Mouse (Mus musculus) heart, adult 2 months (tissue): Measurements from ENCODE around the gene Glyctk. TPM values are rescaled to one million over a fixed set of nuclear protein-coding genes. Genes with fewer than 3 reads are reported as not detected.

Source experiments
- DNase-seq, 2 experiments: peaks; one replicate each; pipeline ENCODE4 v3.0.0; 2021
- H3K27ac ChIP-seq: fragments of 200-600 bp; 2 replicates; pipeline ENCODE4 v1.8.1; 2022
- H3K27me3 ChIP-seq: fragments of 200-500 bp; 2 replicates; pipeline ENCODE4 v1.6.1; 2012; ENCODE audit warnings: mild to moderate bottlenecking, low read length, inconsistent platforms, mixed read lengths; ENCODE audit not compliant: control insufficient read depth, insufficient read depth
- H3K36me3 ChIP-seq: fragments of 200-500 bp; 2 replicates; pipeline ENCODE4 v1.6.1; 2012; ENCODE audit warnings: low read length, inconsistent platforms; ENCODE audit not compliant: control insufficient read depth, insufficient read depth
- H3K4me1 ChIP-seq: fragments of 200-500 bp; 2 replicates; pipeline ENCODE4 v1.6.1; 2011; ENCODE audit warnings: low read length; ENCODE audit not compliant: control insufficient read depth, insufficient read depth
- H3K4me3 ChIP-seq: fragments of 200-600 bp; 2 replicates; pipeline ENCODE4 v1.8.1; 2022
- H3K79me2 ChIP-seq: fragments of 200-500 bp; replicated peaks from 2 replicates; pipeline ENCODE4 v1.6.1; 2012; ENCODE audit warnings: mild to moderate bottlenecking, inconsistent platforms, low read length, moderate library complexity, mixed read lengths; ENCODE audit not compliant: control insufficient read depth, insufficient read depth
- H3K9ac ChIP-seq: fragments of 200-500 bp; 2 replicates; pipeline ENCODE4 v1.6.1; 2012; ENCODE audit warnings: low read depth, mild to moderate bottlenecking, control low read depth, inconsistent platforms, low read length, mixed read lengths
- CTCF ChIP-seq: fragments of 200-600 bp; IDR thresholded peaks from 2 replicates; pipeline ENCODE4 v1.8.1; 2022; ENCODE audit warnings: antibody characterized with exemption, mild to moderate bottlenecking, moderate library complexity
- EP300 ChIP-seq: fragments of 200-500 bp; IDR thresholded peaks from 2 replicates; pipeline ENCODE4 v1.6.1; 2011; ENCODE audit warnings: low read depth, low read length, control low read depth; ENCODE audit not compliant: insufficient read depth
- POLR2A ChIP-seq: fragments of 200-500 bp; IDR thresholded peaks from 2 replicates; pipeline ENCODE4 v1.6.1; 2011; ENCODE audit warnings: mild to moderate bottlenecking, low read depth, low read length, control low read depth; ENCODE audit not compliant: insufficient read depth
- WGBS: fragments of 180-500 bp; shearing (Covaris S2); methylation state at CpG from one replicate; pipeline ENCODE4 v1.1.7; 2018; 5-methylcytosine and 5-hydroxymethylcytosine counted together
- intact Hi-C: fragments of 180-260 bp; cut with DNase I; formaldehyde crosslinking; loops from one replicate; pipeline ENCODE4 v1.15.1; 2025
- polyA plus RNA-seq: library from polyadenylated mRNA; depleted of rRNA; stranded (reverse); fragments of >200 nt; gene quantifications from 2 replicates; pipeline ENCODE4 v1.2.3, GENCODE M21; 2012
- total RNA-seq, 2 experiments: library from RNA; stranded (reverse); gene quantifications; 2 replicates each; pipeline ENCODE4 v1.2.3; 2021

The Glyctk gene
- total and polyA plus RNA-seq, 3 experiments: 1.6 to 3.4 (median 2.3) TPM

DNA sequence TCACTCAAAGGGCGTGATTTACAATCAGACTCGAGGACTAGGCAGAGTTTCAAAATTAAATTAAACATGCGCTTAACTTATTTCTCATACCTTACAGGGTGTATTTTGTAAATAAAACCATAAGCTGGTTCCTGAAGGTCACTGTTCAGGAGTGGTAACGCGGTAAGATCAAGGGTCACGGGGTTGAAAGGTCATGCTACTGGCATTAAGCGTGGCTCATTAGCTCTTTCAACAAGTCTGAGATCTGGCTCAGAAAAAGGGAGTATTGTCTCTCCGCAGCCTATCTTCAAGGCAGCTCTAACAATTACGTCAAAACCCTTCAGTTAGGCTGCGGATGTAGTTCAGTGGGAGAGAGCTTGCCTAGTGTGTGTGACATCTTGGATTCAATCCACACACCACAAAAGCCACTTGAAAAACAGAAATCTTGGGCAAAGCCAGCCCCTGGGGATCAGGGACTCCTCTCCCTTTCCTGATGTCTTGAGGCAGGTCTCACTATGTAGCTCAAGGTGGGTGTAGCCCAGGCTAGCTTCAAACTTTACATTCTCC lies 20.2 kb downstream of the Glyctk start:
- no peak overlapping the region for H3K9ac ChIP-seq
- TF ChIP-seq CTCF (no peak), POLR2A (no peak), EP300 (no peak)
- H3K4me1 ChIP-seq: no peaks in the 10 kb centered on the region
- H3K79me2 ChIP-seq: no peaks in the 10 kb centered on the region
- DNase-seq: no peak
- no peak overlapping the region for H3K4me3 ChIP-seq
- H3K27me3 ChIP-seq: no peaks in the 10 kb centered on the region
- intact Hi-C loops: no loop called here
- 72% methylated on average over 10 of the region's 10 CpGs for WGBS
- no peaks in the 10 kb centered on the region for H3K36me3 ChIP-seq
- H3K27ac ChIP-seq: no peak overlapping the region

DNA sequence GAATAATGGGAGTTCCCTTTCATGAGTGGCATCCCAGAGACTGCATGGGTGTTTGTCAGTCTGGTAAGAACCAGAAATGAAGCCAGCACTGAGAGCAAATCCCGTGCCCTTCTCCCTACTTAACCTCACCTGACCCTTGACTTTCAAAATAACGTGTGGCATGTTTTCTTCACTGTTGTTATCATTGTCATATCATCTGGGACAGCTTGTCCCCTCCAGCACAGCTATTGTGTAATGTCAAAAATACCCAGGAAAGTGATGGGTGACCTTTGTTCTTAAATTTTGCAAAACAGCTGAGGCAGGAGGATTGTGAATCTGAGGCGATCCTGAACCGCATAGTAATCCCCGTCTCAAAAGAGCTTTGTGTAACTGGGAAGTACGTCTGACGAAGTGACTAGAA lies 27.7 kb downstream of the Glyctk start:
- Histone ChIP-seq H3K36me3 (no peaks in the 10 kb centered on the region), H3K27ac (no peak overlapping the region), H3K79me2 (no peaks in the 10 kb centered on the region), H3K27me3 (no peaks in the 10 kb centered on the region), H3K4me1 (no peaks in the 10 kb centered on the region), H3K4me3 (no peak overlapping the region), H3K9ac (no peak overlapping the region)
- TF ChIP-seq EP300: no peak
- TF ChIP-seq CTCF: no peak
- no peak for TF ChIP-seq POLR2A
- intact Hi-C loops: no loop called here
- no peak for DNase-seq
- 70% methylated on average over 7 of the region's 7 CpGs for WGBS

DNA sequence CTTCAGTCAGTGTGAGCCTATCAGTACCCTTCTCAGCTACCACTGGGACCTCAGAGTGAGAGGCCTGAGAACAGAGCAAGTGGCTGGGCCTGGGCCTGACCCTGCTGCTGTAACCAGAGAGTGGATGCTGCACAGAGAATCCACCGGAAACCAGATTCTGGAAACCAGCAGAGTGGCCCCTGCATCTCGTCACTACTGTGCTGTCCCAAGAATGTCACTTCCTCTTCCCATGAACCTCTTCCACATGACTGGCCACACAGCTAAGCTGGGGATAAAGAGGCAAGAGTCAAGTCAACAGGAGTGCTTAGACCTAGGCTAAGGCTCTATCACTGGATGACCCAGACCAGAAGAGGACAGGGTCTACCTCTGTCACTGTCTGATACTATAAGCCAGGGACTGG lies 28.9 kb downstream of the Glyctk start:
- Histone ChIP-seq H3K27me3 (no peaks in the 10 kb centered on the region), H3K4me3 (no peak overlapping the region), H3K9ac (no peak overlapping the region), H3K79me2 (no peaks in the 10 kb centered on the region), H3K4me1 (no peaks in the 10 kb centered on the region), H3K36me3 (no peaks in the 10 kb centered on the region), H3K27ac (no peak overlapping the region)
- no peak for TF ChIP-seq POLR2A
- no peak for TF ChIP-seq CTCF
- TF ChIP-seq EP300: no peak
- WGBS: 56% methylated on average over 2 of the region's 2 CpGs
- intact Hi-C loops: no loop called here
- DNase-seq: no peak

DNA sequence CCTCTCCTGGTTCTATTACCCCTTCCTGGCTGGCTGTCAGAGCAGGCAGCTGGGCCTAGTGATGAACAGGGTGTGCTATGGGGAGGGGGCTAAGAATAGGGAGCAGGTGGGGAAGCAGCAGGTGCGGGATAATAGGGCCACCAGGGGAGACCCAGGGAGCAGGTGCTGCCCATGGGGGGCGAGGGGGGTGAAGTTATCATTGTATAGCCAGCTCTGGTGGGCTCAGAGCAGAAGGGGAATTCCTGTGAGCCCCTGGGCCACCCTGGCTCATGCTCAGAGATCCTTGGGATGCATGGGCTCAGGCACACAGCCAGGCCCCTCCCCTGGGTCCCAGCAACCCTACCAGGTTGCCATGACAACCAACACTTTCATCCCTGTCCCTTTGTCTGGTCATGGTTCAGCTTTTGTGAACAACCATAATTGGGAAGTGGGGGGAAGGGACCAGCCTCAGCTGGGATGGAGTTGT lies 31.1 kb downstream of the Glyctk start:
- no peak overlapping the region for H3K9ac ChIP-seq
- no peaks in the 10 kb centered on the region for H3K4me1 ChIP-seq
- no peak overlapping the region for H3K4me3 ChIP-seq
- no peaks in the 10 kb centered on the region for H3K79me2 ChIP-seq
- no peak overlapping the region for H3K27ac ChIP-seq
- 61% methylated on average over 2 of the region's 2 CpGs for WGBS
- intact Hi-C loops: no loop called here
- H3K27me3 ChIP-seq: no peaks in the 10 kb centered on the region
- no peak for DNase-seq
- no peaks in the 10 kb centered on the region for H3K36me3 ChIP-seq
- TF ChIP-seq CTCF (no peak), POLR2A (no peak), EP300 (no peak)

DNA sequence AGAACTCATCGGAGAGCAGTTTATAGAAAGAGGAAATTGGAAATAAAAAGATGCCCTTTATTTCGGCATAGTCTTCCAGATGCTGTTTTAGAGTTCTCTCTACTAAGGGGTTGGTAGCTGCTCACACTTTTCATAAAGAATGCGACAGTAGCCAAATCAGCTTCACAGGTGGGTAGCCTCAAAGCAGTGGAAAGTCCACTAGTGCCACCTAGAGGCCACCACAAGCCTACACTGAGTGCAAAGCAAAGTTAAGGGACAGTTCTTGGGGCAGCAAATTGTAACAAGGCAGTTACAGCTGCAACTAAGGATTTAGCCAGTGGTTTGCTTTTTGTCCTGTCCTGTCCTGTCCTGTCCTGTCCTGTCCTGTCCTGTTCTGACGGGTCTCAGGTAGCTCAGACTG lies 34.3 kb downstream of the Glyctk start:
- H3K79me2 ChIP-seq: no peaks in the 10 kb centered on the region
- no peak overlapping the region for H3K27ac ChIP-seq
- intact Hi-C loops: loop anchor here (5.0 kb wide), 1 partner anchor 89 kb away; no protein-coding TSS in a partner anchor
- 46% methylated on average over 4 of the region's 4 CpGs for WGBS
- no peaks in the 10 kb centered on the region for H3K36me3 ChIP-seq
- TF ChIP-seq EP300: no peak
- no peak for TF ChIP-seq POLR2A
- TF ChIP-seq CTCF: peak; percentile 70
- no peak overlapping the region for H3K4me3 ChIP-seq
- no peak for DNase-seq
- no peak overlapping the region for H3K9ac ChIP-seq
- H3K27me3 ChIP-seq: no peaks in the 10 kb centered on the region
- no peaks in the 10 kb centered on the region for H3K4me1 ChIP-seq

DNA sequence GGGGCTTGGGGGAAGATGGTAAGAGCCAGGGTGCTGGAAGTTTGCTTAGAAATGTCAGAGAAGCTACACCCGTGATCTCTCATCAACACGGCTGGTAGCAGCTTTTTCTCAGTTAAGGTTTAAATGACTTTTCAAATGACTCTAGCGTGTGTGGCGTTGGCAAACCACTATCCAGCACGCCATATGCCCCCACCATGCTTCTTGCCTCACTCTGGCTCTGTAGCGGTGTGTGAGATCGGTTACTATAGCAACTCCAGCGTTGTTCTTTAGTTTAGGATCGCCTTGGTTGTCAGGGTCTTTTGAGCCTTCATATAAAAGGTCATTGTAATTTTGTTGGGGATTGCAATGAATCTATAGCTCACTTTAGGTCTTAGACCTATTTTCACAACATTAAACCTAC lies 38.9 kb downstream of the Glyctk start:
- no peaks in the 10 kb centered on the region for H3K4me1 ChIP-seq
- H3K9ac ChIP-seq: no peak overlapping the region
- no peaks in the 10 kb centered on the region for H3K36me3 ChIP-seq
- H3K4me3 ChIP-seq: no peak overlapping the region
- H3K79me2 ChIP-seq: no peaks in the 10 kb centered on the region
- no peak overlapping the region for H3K27ac ChIP-seq
- intact Hi-C loops: loop anchor here (10.0 kb wide), 1 partner anchor 424 kb away; no protein-coding TSS in a partner anchor
- H3K27me3 ChIP-seq: no peaks in the 10 kb centered on the region
- 72% methylated on average over 9 of the region's 9 CpGs for WGBS
- TF ChIP-seq EP300 (no peak), CTCF (no peak), POLR2A (no peak)
- DNase-seq: no peak
